Mouse (Mus musculus): ENCODE measurements around the gene Itpr3. TPM values are rescaled to one million over a fixed set of nuclear protein-coding genes. Genes with fewer than 3 reads are reported as not detected.

The Itpr3 gene
- polyA plus RNA-seq, 1 experiment from 2014 or later: 6.1 TPM

- no peak for ATAC-seq (ENCODE audit: low read depth)
- Histone ChIP-seq H3K36me3 (ENCODE audit: control insufficient read depth, insufficient read depth, low read length) (no peaks in the 10 kb centered on the region), H3K4me2 (ENCODE audit: low read depth, low read length) (no peak overlapping the region), H3K27me3 (ENCODE audit: control insufficient read depth, insufficient read depth, low read depth, low read length) (peaks cover 3% of the 10 kb centered on the region; the same call in 1 of the 2 replicates), H3K4me3 (ENCODE audit: low read length) (no peak overlapping the region), H3K9me3 (ENCODE audit: control insufficient read depth, low read length) (0 out of 2 replicates have a peak, but pooled peaks cover 3% of the 10 kb centered on the region), H3K9ac (ENCODE audit: low read length) (no peak overlapping the region), H3K4me1 (replicated peaks; ENCODE audit: control insufficient read depth, insufficient read depth, low read length) (peaks cover 33% of the 10 kb centered on the region), H3K27ac (ENCODE audit: low read length) (no peak overlapping the region)
- 87% methylated on average over 7 of the region's 7 CpGs for WGBS
These were observed 5.6 kb downstream of the Itpr3 start for GRCm38 (mm10) chr17:27062684-27063083.

- 0 out of 2 replicates have a peak, but pooled peaks cover 3% of the 10 kb centered on the region for H3K9me3 ChIP-seq (ENCODE audit: control insufficient read depth, low read length)
- peaks cover under 1% of the 10 kb centered on the region; the same call in 1 of the 2 replicates for H3K27me3 ChIP-seq (ENCODE audit: control insufficient read depth, insufficient read depth, low read depth, low read length)
- no peak overlapping the region for H3K4me2 ChIP-seq (ENCODE audit: low read depth, low read length)
- peak overlapping the region; percentile 45; the same call in 1 of the 2 replicates for H3K27ac ChIP-seq (ENCODE audit: low read length)
- H3K4me3 ChIP-seq (ENCODE audit: low read length): no peak overlapping the region
- 18% methylated on average over 6 of the region's 6 CpGs for WGBS
- 0 out of 2 replicates have a peak overlapping the region, but pooled peaks have one; percentile 18 for H3K9ac ChIP-seq (ENCODE audit: low read length)
- H3K36me3 ChIP-seq (ENCODE audit: control insufficient read depth, insufficient read depth, low read length): no peaks in the 10 kb centered on the region
- H3K4me1 ChIP-seq (replicated peaks; ENCODE audit: control insufficient read depth, insufficient read depth, low read length): peaks cover 25% of the 10 kb centered on the region
- peak; percentile 69 for ATAC-seq (ENCODE audit: low read depth)
These were observed 6.6 kb downstream of the Itpr3 start for GRCm38 (mm10) chr17:27063717-27064116.

GRCm38 (mm10) chr17:27064195-27064594, 7.1 kb downstream of the Itpr3 start:
- Histone ChIP-seq H3K4me2 (ENCODE audit: low read depth, low read length) (no peak overlapping the region), H3K27ac (ENCODE audit: low read length) (peak overlapping the region; percentile 21), H3K9me3 (ENCODE audit: control insufficient read depth, low read length) (0 out of 2 replicates have a peak, but pooled peaks cover 3% of the 10 kb centered on the region), H3K9ac (ENCODE audit: low read length) (no peak overlapping the region), H3K36me3 (ENCODE audit: control insufficient read depth, insufficient read depth, low read length) (no peaks in the 10 kb centered on the region), H3K4me3 (ENCODE audit: low read length) (no peak overlapping the region), H3K27me3 (ENCODE audit: control insufficient read depth, insufficient read depth, low read depth, low read length) (no peaks in the 10 kb centered on the region), H3K4me1 (replicated peaks; ENCODE audit: control insufficient read depth, insufficient read depth, low read length) (peaks cover 21% of the 10 kb centered on the region)
- 35% methylated on average over 2 of the region's 2 CpGs for WGBS
- ATAC-seq (ENCODE audit: low read depth): no peak

GRCm38 (mm10) chr17:27066065-27066464, 9.0 kb downstream of the Itpr3 start:
- WGBS: 56% methylated on average over 7 of the region's 7 CpGs
- ATAC-seq (ENCODE audit: low read depth): no peak
- H3K27ac ChIP-seq (ENCODE audit: low read length): no peak overlapping the region
- peaks cover 9% of the 10 kb centered on the region for H3K4me1 ChIP-seq (replicated peaks; ENCODE audit: control insufficient read depth, insufficient read depth, low read length)
- no peaks in the 10 kb centered on the region for H3K27me3 ChIP-seq (ENCODE audit: control insufficient read depth, insufficient read depth, low read depth, low read length)
- H3K9me3 ChIP-seq (ENCODE audit: control insufficient read depth, low read length): 0 out of 2 replicates have a peak, but pooled peaks cover 3% of the 10 kb centered on the region
- H3K4me2 ChIP-seq (ENCODE audit: low read depth, low read length): no peak overlapping the region
- no peaks in the 10 kb centered on the region for H3K36me3 ChIP-seq (ENCODE audit: control insufficient read depth, insufficient read depth, low read length)
- H3K4me3 ChIP-seq (ENCODE audit: low read length): no peak overlapping the region
- no peak overlapping the region for H3K9ac ChIP-seq (ENCODE audit: low read length)

- no peak overlapping the region for H3K9ac ChIP-seq (ENCODE audit: low read length)
- no peak overlapping the region for H3K4me2 ChIP-seq (ENCODE audit: low read depth, low read length)
- no peak overlapping the region for H3K4me3 ChIP-seq (ENCODE audit: low read length)
- no peaks in the 10 kb centered on the region for H3K27me3 ChIP-seq (ENCODE audit: control insufficient read depth, insufficient read depth, low read depth, low read length)
- H3K4me1 ChIP-seq (replicated peaks; ENCODE audit: control insufficient read depth, insufficient read depth, low read length): peaks cover 1% of the 10 kb centered on the region; the same call in 1 of the 2 replicates
- no peak overlapping the region for H3K27ac ChIP-seq (ENCODE audit: low read length)
- no peaks in the 10 kb centered on the region for H3K9me3 ChIP-seq (ENCODE audit: control insufficient read depth, low read length)
- H3K36me3 ChIP-seq (ENCODE audit: control insufficient read depth, insufficient read depth, low read length): no peaks in the 10 kb centered on the region
- WGBS: 79% methylated on average over 5 of the region's 5 CpGs
- no peak for ATAC-seq (ENCODE audit: low read depth)
These were observed 12.0 kb downstream of the Itpr3 start for GRCm38 (mm10) chr17:27069071-27069470.

- Histone ChIP-seq H3K36me3 (ENCODE audit: control insufficient read depth, insufficient read depth, low read length) (no peaks in the 10 kb centered on the region), H3K4me2 (ENCODE audit: low read depth, low read length) (no peak overlapping the region), H3K27ac (ENCODE audit: low read length) (no peak overlapping the region), H3K4me3 (ENCODE audit: low read length) (no peak overlapping the region), H3K27me3 (ENCODE audit: control insufficient read depth, insufficient read depth, low read depth, low read length) (no peaks in the 10 kb centered on the region), H3K9me3 (ENCODE audit: control insufficient read depth, low read length) (no peaks in the 10 kb centered on the region), H3K4me1 (replicated peaks; ENCODE audit: control insufficient read depth, insufficient read depth, low read length) (peaks cover 3% of the 10 kb centered on the region; the same call in 1 of the 2 replicates), H3K9ac (ENCODE audit: low read length) (no peak overlapping the region)
- WGBS: 82% methylated on average over 7 of the region's 7 CpGs
- ATAC-seq (ENCODE audit: low read depth): no peak
These were observed 13.8 kb downstream of the Itpr3 start for GRCm38 (mm10) chr17:27070913-27071312.

- peaks cover 3% of the 10 kb centered on the region; the same call in 1 of the 2 replicates for H3K4me1 ChIP-seq (replicated peaks; ENCODE audit: control insufficient read depth, insufficient read depth, low read length)
- no peak overlapping the region for H3K4me2 ChIP-seq (ENCODE audit: low read depth, low read length)
- ATAC-seq (ENCODE audit: low read depth): no peak
- H3K4me3 ChIP-seq (ENCODE audit: low read length): no peak overlapping the region
- no peaks in the 10 kb centered on the region for H3K27me3 ChIP-seq (ENCODE audit: control insufficient read depth, insufficient read depth, low read depth, low read length)
- WGBS: 34% methylated on average over 6 of the region's 6 CpGs
- H3K9ac ChIP-seq (ENCODE audit: low read length): no peak overlapping the region
- H3K27ac ChIP-seq (ENCODE audit: low read length): no peak overlapping the region
- no peaks in the 10 kb centered on the region for H3K36me3 ChIP-seq (ENCODE audit: control insufficient read depth, insufficient read depth, low read length)
- H3K9me3 ChIP-seq (ENCODE audit: control insufficient read depth, low read length): no peaks in the 10 kb centered on the region
These were observed 14.5 kb downstream of the Itpr3 start for GRCm38 (mm10) chr17:27071630-27072029.

GRCm38 (mm10) chr17:27072363-27072762, 15.3 kb downstream of the Itpr3 start:
- no peak for ATAC-seq (ENCODE audit: low read depth)
- Histone ChIP-seq H3K36me3 (ENCODE audit: control insufficient read depth, insufficient read depth, low read length) (no peaks in the 10 kb centered on the region), H3K4me3 (ENCODE audit: low read length) (no peak overlapping the region), H3K9ac (ENCODE audit: low read length) (no peak overlapping the region), H3K27me3 (ENCODE audit: control insufficient read depth, insufficient read depth, low read depth, low read length) (no peaks in the 10 kb centered on the region), H3K27ac (ENCODE audit: low read length) (no peak overlapping the region), H3K4me1 (replicated peaks; ENCODE audit: control insufficient read depth, insufficient read depth, low read length) (peaks cover 3% of the 10 kb centered on the region; the same call in 1 of the 2 replicates), H3K4me2 (ENCODE audit: low read depth, low read length) (no peak overlapping the region), H3K9me3 (ENCODE audit: control insufficient read depth, low read length) (peaks cover 3% of the 10 kb centered on the region; the same call in 1 of the 2 replicates)
- WGBS: 92% methylated on average over 8 of the region's 8 CpGs

- peaks cover 3% of the 10 kb centered on the region; the same call in 1 of the 2 replicates for H3K4me1 ChIP-seq (replicated peaks; ENCODE audit: control insufficient read depth, insufficient read depth, low read length)
- no peak overlapping the region for H3K9ac ChIP-seq (ENCODE audit: low read length)
- H3K27ac ChIP-seq (ENCODE audit: low read length): no peak overlapping the region
- no peak overlapping the region for H3K4me3 ChIP-seq (ENCODE audit: low read length)
- H3K4me2 ChIP-seq (ENCODE audit: low read depth, low read length): no peak overlapping the region
- peaks cover 10% of the 10 kb centered on the region for H3K9me3 ChIP-seq (ENCODE audit: control insufficient read depth, low read length)
- 0 out of 2 replicates have a peak, but pooled peaks cover 3% of the 10 kb centered on the region for H3K36me3 ChIP-seq (ENCODE audit: control insufficient read depth, insufficient read depth, low read length)
- no peak for ATAC-seq (ENCODE audit: low read depth)
- 75% methylated on average over 5 of the region's 5 CpGs for WGBS
- H3K27me3 ChIP-seq (ENCODE audit: control insufficient read depth, insufficient read depth, low read depth, low read length): no peaks in the 10 kb centered on the region
These were observed 16.0 kb downstream of the Itpr3 start for GRCm38 (mm10) chr17:27073126-27073525.
